Mouse (Mus musculus) hindbrain, embryonic 14.5 days (tissue): ENCODE measurements around the gene Zfp526. TPM values are rescaled to one million over a fixed set of nuclear protein-coding genes. Genes with fewer than 3 reads are reported as not detected.

Experiments
- ATAC-seq: fragments of 200-750 bp; cut with Nextera tagmentation; 2 replicates; pipeline ENCODE4 v1.8.0; 2017; ENCODE audit warnings: moderate number of reproducible peaks, mild to moderate bottlenecking, moderate TSS enrichment, moderate library complexity; ENCODE audit not compliant: low FRiP score
- DNase-seq: peaks from one replicate; pipeline ENCODE4 v3.0.0-alpha.2; 2015; ENCODE audit warnings: low spot score
- H3K27ac ChIP-seq: fragments of 300-500 bp; sonication (generic); 2 replicates; pipeline ENCODE4 v1.5.1; 2014; ENCODE audit warnings: mild to moderate bottlenecking, moderate library complexity
- H3K27me3 ChIP-seq: fragments of 300-500 bp; sonication (generic); 2 replicates; pipeline ENCODE4 v1.6.1; 2014; ENCODE audit warnings: mild to moderate bottlenecking, low read length, mixed read lengths; ENCODE audit not compliant: control insufficient read depth, insufficient read depth
- H3K36me3 ChIP-seq: fragments of 300-500 bp; sonication (generic); replicated peaks from 2 replicates; pipeline ENCODE4 v1.6.1; 2014; ENCODE audit not compliant: control insufficient read depth, insufficient read depth
- H3K4me1 ChIP-seq: fragments of 300-500 bp; sonication (generic); replicated peaks from 2 replicates; pipeline ENCODE4 v1.6.1; 2014; ENCODE audit warnings: antibody characterized with exemption, low read length, mixed read lengths; ENCODE audit not compliant: control insufficient read depth, insufficient read depth
- H3K4me2 ChIP-seq: fragments of 300-500 bp; sonication (generic); replicated peaks from 2 replicates; pipeline ENCODE4 v1.6.1; 2014; ENCODE audit warnings: mild to moderate bottlenecking, moderate library complexity
- H3K4me3 ChIP-seq: fragments of 300-500 bp; sonication (generic); replicated peaks from 2 replicates; pipeline ENCODE4 v1.5.1; 2014; ENCODE audit warnings: mild to moderate bottlenecking, low read length
- H3K9ac ChIP-seq: fragments of 300-500 bp; sonication (generic); 2 replicates; pipeline ENCODE4 v1.6.1; 2014
- H3K9me3 ChIP-seq: fragments of 300-500 bp; sonication (generic); 2 replicates; pipeline ENCODE4 v1.6.1; 2016; ENCODE audit warnings: low read length; ENCODE audit not compliant: control insufficient read depth
- WGBS: fragments of 180-500 bp; shearing (Covaris S2); extraction: QIAGEN DNeasy Blood & Tissue Kit; methylation state at CpG from one replicate; pipeline ENCODE4 v1.1.7; 2014; 5-methylcytosine and 5-hydroxymethylcytosine counted together
- polyA plus RNA-seq: library from polyadenylated mRNA; unstranded; fragments of >200 nt; fragmentation: Nextera tagmentation; extraction: Ambion mirVana; gene quantifications from 2 replicates; pipeline ENCODE4 v1.2.1, GENCODE M21; 2014

Zfp526 gene
- polyA plus RNA-seq, 1 experiment from 2014 or later: 2.4 TPM

DNA sequence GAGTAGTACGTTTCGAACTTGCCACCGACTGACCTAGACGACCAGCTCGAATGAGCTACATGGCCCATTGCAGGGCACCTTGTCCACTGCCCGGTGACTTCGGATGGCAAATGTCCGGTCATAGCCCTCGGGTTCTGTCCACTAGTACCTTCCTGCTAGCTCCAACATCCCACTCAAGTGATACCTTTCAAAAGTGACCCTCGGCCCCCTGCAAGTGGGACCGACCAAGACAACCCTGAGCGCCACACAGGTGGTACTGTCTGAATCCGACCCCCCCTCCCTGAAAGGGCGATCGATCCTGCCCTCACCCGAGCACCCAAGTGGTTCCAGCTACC lies 1.8 kb upstream of the Zfp526 start:
- DNase-seq: no peak
- under 1% methylated on average over 16 of the region's 16 CpGs for WGBS
- peak overlapping the region; percentile 77 for H3K9ac ChIP-seq
- H3K36me3 ChIP-seq: peaks cover 35% of the 10 kb centered on the region
- H3K27me3 ChIP-seq: no peaks in the 10 kb centered on the region
- peaks cover 30% of the 10 kb centered on the region for H3K4me1 ChIP-seq
- peak overlapping the region; percentile 81 for H3K4me3 ChIP-seq
- peak overlapping the region; percentile 78 for H3K27ac ChIP-seq
- ATAC-seq: peak; percentile 12; the same call in 1 of the 2 replicates
- no peaks in the 10 kb centered on the region for H3K9me3 ChIP-seq
- peak overlapping the region; percentile 94 for H3K4me2 ChIP-seq

- peak overlapping the region; percentile 94 for H3K4me2 ChIP-seq
- 4% methylated on average over 31 of the region's 31 CpGs for WGBS
These were observed 1.3 kb upstream of the Zfp526 start for GRCm38 (mm10) chr7:25219756-25220456.

DNA sequence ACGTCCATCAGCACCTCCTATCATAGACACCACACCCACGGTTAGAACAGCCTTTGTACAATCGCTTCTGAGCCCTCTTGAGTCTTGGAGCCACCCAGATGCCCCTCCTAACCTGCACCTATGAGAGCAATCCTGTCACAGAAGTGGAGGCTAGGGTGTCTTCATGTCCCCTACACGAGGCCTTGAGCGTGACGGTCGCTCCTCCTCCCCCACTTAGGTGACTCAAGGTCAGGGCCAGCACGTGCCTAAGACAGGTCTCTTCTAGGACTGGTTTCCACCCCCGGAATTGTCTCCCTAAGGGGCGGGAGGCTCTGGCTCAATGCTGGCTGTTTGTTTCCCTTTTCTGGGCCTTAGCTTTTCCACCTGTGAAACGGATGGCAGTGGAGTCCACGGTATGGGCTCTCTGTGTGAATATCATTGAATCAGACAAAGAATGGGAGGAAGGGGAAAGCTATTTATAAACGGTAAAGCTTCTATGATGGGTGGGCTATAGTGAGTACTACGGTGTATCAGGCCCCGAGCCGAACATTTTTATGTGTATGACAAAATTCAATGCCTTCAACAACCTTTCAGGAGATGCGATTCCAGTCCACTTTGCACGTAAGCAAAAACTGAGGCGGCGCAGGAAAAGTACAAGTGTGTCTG lies 646 bp upstream of the Zfp526 start, which contains the start of gene Dedd2:
Gene Dedd2, minus strand, starts transcription at position 159 of the 645 bp plus-strand sequence.
- no peak for ATAC-seq
- H3K4me1 ChIP-seq: peaks cover 30% of the 10 kb centered on the region
- no peaks in the 10 kb centered on the region for H3K9me3 ChIP-seq
- WGBS: 8% methylated on average over 20 of the region's 20 CpGs
- peak within 1 kb of the TSS; percentile 77 for H3K9ac ChIP-seq
- H3K4me3 ChIP-seq: peak within 1 kb of the TSS; percentile 81
- H3K36me3 ChIP-seq: peaks cover 37% of the 10 kb centered on the region
- no peak for DNase-seq
- H3K4me2 ChIP-seq: peak within 1 kb of the TSS; percentile 94
- peak within 1 kb of the TSS; percentile 80 for H3K27ac ChIP-seq
- no peaks in the 10 kb centered on the region for H3K27me3 ChIP-seq

More at GRCm38 (mm10) chr7:25219756-25220456, 1.3 kb upstream of the Zfp526 start:
- Histone ChIP-seq H3K9ac (peak overlapping the region; percentile 77), H3K27me3 (no peaks in the 10 kb centered on the region), H3K9me3 (no peaks in the 10 kb centered on the region), H3K4me1 (peaks cover 30% of the 10 kb centered on the region), H3K4me3 (peak overlapping the region; percentile 81), H3K36me3 (peaks cover 36% of the 10 kb centered on the region; the same call in 1 of the 2 replicates), H3K27ac (peak overlapping the region; percentile 78)
- peak; percentile 67 for ATAC-seq
- peak; percentile 95 for DNase-seq

GRCm38 (mm10) chr7:25222275-25222967 lies 1.2 kb downstream of the Zfp526 start:
- Histone ChIP-seq H3K27me3 (no peaks in the 10 kb centered on the region), H3K4me2 (peak overlapping the region; percentile 94), H3K27ac (no peak overlapping the region), H3K9me3 (no peaks in the 10 kb centered on the region), H3K4me3 (peak overlapping the region; percentile 81), H3K4me1 (peaks cover 30% of the 10 kb centered on the region), H3K36me3 (peaks cover 40% of the 10 kb centered on the region), H3K9ac (no peak overlapping the region; the same call in 1 of the 2 replicates)
- DNase-seq (no peak), ATAC-seq (no peak)
- 88% methylated on average over 10 of the region's 10 CpGs for WGBS

GRCm38 (mm10) chr7:25227523-25228300 lies 6.5 kb downstream of the Zfp526 start:
- no peak for ATAC-seq
- H3K4me3 ChIP-seq: no peak overlapping the region
- no peak overlapping the region for H3K9ac ChIP-seq
- peaks cover 89% of the 10 kb centered on the region for H3K36me3 ChIP-seq
- 94% methylated on average over 1 of the region's 1 CpGs for WGBS
- no peak overlapping the region for H3K4me2 ChIP-seq
- H3K27ac ChIP-seq: no peak overlapping the region
- H3K9me3 ChIP-seq: no peaks in the 10 kb centered on the region
- H3K27me3 ChIP-seq: no peaks in the 10 kb centered on the region
- no peaks in the 10 kb centered on the region for H3K4me1 ChIP-seq
- DNase-seq: no peak

DNA sequence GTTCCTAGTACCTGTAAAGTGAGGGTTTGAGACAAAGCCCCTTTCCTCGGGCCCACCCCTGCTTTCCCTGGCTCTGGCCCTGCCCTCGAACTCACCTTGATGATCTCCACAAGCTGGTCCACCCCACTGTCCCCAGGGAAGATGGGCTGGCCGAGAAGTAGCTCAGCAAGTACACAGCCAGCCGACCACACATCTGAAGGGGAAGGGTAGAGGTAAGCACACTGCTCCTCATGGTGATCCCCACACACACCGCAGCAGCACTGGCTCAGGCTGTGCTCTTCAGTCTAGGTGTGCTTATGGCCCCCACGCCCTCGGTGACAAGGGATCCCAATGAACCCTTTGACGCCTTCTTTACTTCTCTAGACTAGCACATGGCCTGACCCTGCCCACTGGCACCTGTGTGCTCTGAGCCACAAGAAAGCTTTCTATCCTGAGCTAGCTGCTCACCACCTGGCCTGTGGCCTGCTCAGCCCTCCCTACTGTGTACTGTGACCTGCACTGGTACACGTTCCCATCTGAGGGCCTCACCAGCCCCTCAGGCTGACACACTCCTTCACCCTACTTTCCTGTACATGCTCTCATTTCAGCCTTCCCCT lies 9.6 kb downstream of the Zfp526 start:
- Histone ChIP-seq H3K9me3 (no peaks in the 10 kb centered on the region), H3K36me3 (peaks cover 99% of the 10 kb centered on the region), H3K27ac (no peak overlapping the region), H3K9ac (no peak overlapping the region), H3K4me1 (peaks cover 9% of the 10 kb centered on the region), H3K4me2 (no peak overlapping the region), H3K27me3 (no peaks in the 10 kb centered on the region), H3K4me3 (no peak overlapping the region)
- ATAC-seq (no peak), DNase-seq (no peak)
- 90% methylated on average over 9 of the region's 9 CpGs for WGBS

- DNase-seq (no peak), ATAC-seq (no peak)
- H3K4me3 ChIP-seq: no peak overlapping the region
- WGBS: 60% methylated on average over 5 of the region's 5 CpGs
- H3K36me3 ChIP-seq: peaks cover 86% of the 10 kb centered on the region
- no peaks in the 10 kb centered on the region for H3K9me3 ChIP-seq
- H3K27me3 ChIP-seq: no peaks in the 10 kb centered on the region
- no peak overlapping the region for H3K9ac ChIP-seq
- H3K4me1 ChIP-seq: peaks cover 19% of the 10 kb centered on the region
- H3K27ac ChIP-seq: no peak overlapping the region
- no peak overlapping the region for H3K4me2 ChIP-seq
These were observed 10.9 kb downstream of the Zfp526 start for GRCm38 (mm10) chr7:25232101-25232648.

DNA sequence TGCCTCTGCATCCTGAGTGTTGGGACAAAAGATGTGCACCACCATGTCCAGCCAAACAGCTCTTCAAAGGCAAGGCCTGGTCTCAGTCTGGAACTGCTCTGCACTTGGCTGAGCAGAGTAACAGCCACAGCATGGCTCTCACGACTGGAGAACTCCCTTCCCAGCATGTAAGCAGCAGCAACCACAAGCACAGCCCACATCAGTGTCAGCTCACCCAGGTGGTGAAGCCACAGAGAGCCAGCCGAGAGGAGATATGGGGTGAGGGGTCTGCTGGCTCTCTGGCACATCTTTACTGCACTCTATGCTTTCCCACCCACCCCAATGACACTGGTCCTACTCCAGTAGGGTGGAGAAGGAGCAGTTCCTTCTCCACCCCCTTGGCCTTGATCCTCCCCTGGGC lies 11.8 kb downstream of the Zfp526 start:
- Histone ChIP-seq H3K9me3 (no peaks in the 10 kb centered on the region), H3K27ac (no peak overlapping the region), H3K4me1 (peaks cover 19% of the 10 kb centered on the region), H3K4me2 (no peak overlapping the region), H3K9ac (no peak overlapping the region), H3K36me3 (peaks cover 77% of the 10 kb centered on the region), H3K4me3 (no peak overlapping the region), H3K27me3 (no peaks in the 10 kb centered on the region)
- no peak for ATAC-seq
- WGBS: 87% methylated on average over 2 of the region's 2 CpGs
- DNase-seq: no peak
